Mouse (Mus musculus): ENCODE measurements around the gene Tet3. TPM values are rescaled to one million over a fixed set of nuclear protein-coding genes. Genes with fewer than 3 reads are reported as not detected.

The Tet3 gene
- polyA plus RNA-seq, 1 experiment from 2014 or later: 66.1 TPM

GRCm38 (mm10) chr6:83448911-83449310 lies 10.0 kb downstream of the Tet3 start:
- H3K4me3 ChIP-seq (replicated peaks): no peak overlapping the region
- H3K4me1 ChIP-seq: peaks cover 80% of the 10 kb centered on the region
- H3K9me3 ChIP-seq (replicated peaks): no peaks in the 10 kb centered on the region
- no peaks in the 10 kb centered on the region for H3K27me3 ChIP-seq
- H3K9ac ChIP-seq: no peak overlapping the region
- H3K36me3 ChIP-seq: peaks cover 17% of the 10 kb centered on the region; the same call in 1 of the 2 replicates
- ATAC-seq (ENCODE audit: insufficient number of reproducible peaks, low FRiP score, low TSS enrichment, low read depth): no peak
- WGBS: 74% methylated on average over 4 of the region's 4 CpGs
- H3K27ac ChIP-seq (replicated peaks): no peak overlapping the region
- no peak overlapping the region for H3K4me2 ChIP-seq (replicated peaks)

- H3K9ac ChIP-seq: no peak overlapping the region
- H3K4me1 ChIP-seq: peaks cover 82% of the 10 kb centered on the region
- no peaks in the 10 kb centered on the region for H3K9me3 ChIP-seq (replicated peaks)
- H3K27me3 ChIP-seq: no peaks in the 10 kb centered on the region
- no peak overlapping the region for H3K4me2 ChIP-seq (replicated peaks)
- H3K36me3 ChIP-seq: peaks cover 17% of the 10 kb centered on the region; the same call in 1 of the 2 replicates
- no peak overlapping the region for H3K4me3 ChIP-seq (replicated peaks)
- H3K27ac ChIP-seq (replicated peaks): no peak overlapping the region
- no peak for ATAC-seq (ENCODE audit: insufficient number of reproducible peaks, low FRiP score, low TSS enrichment, low read depth)
- 61% methylated on average over 7 of the region's 7 CpGs for WGBS
Measured at GRCm38 (mm10) chr6:83447031-83447430, 11.9 kb downstream of the Tet3 start.

GRCm38 (mm10) chr6:83445796-83446195 lies 13.1 kb downstream of the Tet3 start:
- no peak overlapping the region for H3K9ac ChIP-seq
- H3K9me3 ChIP-seq (replicated peaks): no peaks in the 10 kb centered on the region
- H3K4me2 ChIP-seq (replicated peaks): no peak overlapping the region
- peaks cover 75% of the 10 kb centered on the region for H3K4me1 ChIP-seq
- 66% methylated on average over 2 of the region's 2 CpGs for WGBS
- peaks cover 17% of the 10 kb centered on the region; the same call in 1 of the 2 replicates for H3K36me3 ChIP-seq
- ATAC-seq (ENCODE audit: insufficient number of reproducible peaks, low FRiP score, low TSS enrichment, low read depth): no peak
- no peak overlapping the region for H3K4me3 ChIP-seq (replicated peaks)
- no peaks in the 10 kb centered on the region for H3K27me3 ChIP-seq
- H3K27ac ChIP-seq (replicated peaks): no peak overlapping the region

- peak overlapping the region; percentile 16 for H3K4me3 ChIP-seq (replicated peaks)
- peak overlapping the region; percentile 95 for H3K27ac ChIP-seq (replicated peaks)
- peak overlapping the region; percentile 77 for H3K4me2 ChIP-seq (replicated peaks)
- H3K36me3 ChIP-seq: peaks cover 9% of the 10 kb centered on the region; the same call in 1 of the 2 replicates
- H3K9ac ChIP-seq: no peak overlapping the region
- H3K4me1 ChIP-seq: peaks cover 81% of the 10 kb centered on the region
- no peaks in the 10 kb centered on the region for H3K27me3 ChIP-seq
- 6% methylated on average over 13 of the region's 13 CpGs for WGBS
- no peaks in the 10 kb centered on the region for H3K9me3 ChIP-seq (replicated peaks)
- ATAC-seq (ENCODE audit: insufficient number of reproducible peaks, low FRiP score, low TSS enrichment, low read depth): peak; percentile 37
Measured at GRCm38 (mm10) chr6:83443441-83444340, 15.2 kb downstream of the Tet3 start.

GRCm38 (mm10) chr6:83442639-83443038 lies 16.2 kb downstream of the Tet3 start:
- H3K27me3 ChIP-seq: no peaks in the 10 kb centered on the region
- peak overlapping the region; percentile 77 for H3K4me2 ChIP-seq (replicated peaks)
- ATAC-seq (ENCODE audit: insufficient number of reproducible peaks, low FRiP score, low TSS enrichment, low read depth): no peak
- 38% methylated on average over 3 of the region's 3 CpGs for WGBS
- H3K9ac ChIP-seq: no peak overlapping the region
- peaks cover 92% of the 10 kb centered on the region for H3K4me1 ChIP-seq
- no peaks in the 10 kb centered on the region for H3K9me3 ChIP-seq (replicated peaks)
- H3K4me3 ChIP-seq (replicated peaks): peak overlapping the region; percentile 79
- peak overlapping the region; percentile 95 for H3K27ac ChIP-seq (replicated peaks)
- peaks cover 3% of the 10 kb centered on the region; the same call in 1 of the 2 replicates for H3K36me3 ChIP-seq

- under 1% methylated on average over 48 of the region's 48 CpGs for WGBS
- Histone ChIP-seq H3K4me1 (peaks cover 84% of the 10 kb centered on the region), H3K9me3 (replicated peaks) (no peaks in the 10 kb centered on the region), H3K9ac (peak overlapping the region; percentile 62), H3K27ac (replicated peaks) (peak overlapping the region; percentile 95), H3K4me3 (replicated peaks) (peak overlapping the region; percentile 79), H3K27me3 (no peaks in the 10 kb centered on the region), H3K4me2 (replicated peaks) (peak overlapping the region; percentile 77), H3K36me3 (peaks cover 3% of the 10 kb centered on the region; the same call in 1 of the 2 replicates)
- ATAC-seq (ENCODE audit: insufficient number of reproducible peaks, low FRiP score, low TSS enrichment, low read depth): peak; percentile 94
Measured at GRCm38 (mm10) chr6:83441259-83442061, 17.4 kb downstream of the Tet3 start.

- WGBS: 2% methylated on average over 26 of the region's 26 CpGs
Measured at GRCm38 (mm10) chr6:83440510-83441258, 18.2 kb downstream of the Tet3 start.

GRCm38 (mm10) chr6:83440197-83440509 lies 18.7 kb downstream of the Tet3 start:
- Histone ChIP-seq H3K9ac (peak overlapping the region; percentile 13; the same call in 1 of the 2 replicates), H3K4me2 (replicated peaks) (peak overlapping the region; percentile 77), H3K36me3 (0 out of 2 replicates have a peak, but pooled peaks cover 8% of the 10 kb centered on the region), H3K4me1 (peaks cover 80% of the 10 kb centered on the region), H3K27ac (replicated peaks) (peak overlapping the region; percentile 95), H3K9me3 (replicated peaks) (no peaks in the 10 kb centered on the region), H3K4me3 (replicated peaks) (peak overlapping the region; percentile 79), H3K27me3 (no peaks in the 10 kb centered on the region)
- no peak for ATAC-seq (ENCODE audit: insufficient number of reproducible peaks, low FRiP score, low TSS enrichment, low read depth)
- 21% methylated on average over 3 of the region's 3 CpGs for WGBS

More at GRCm38 (mm10) chr6:83440510-83441258, 18.2 kb downstream of the Tet3 start:
- Histone ChIP-seq H3K9ac (peak overlapping the region; percentile 62), H3K4me3 (replicated peaks) (peak overlapping the region; percentile 79), H3K27ac (replicated peaks) (peak overlapping the region; percentile 95), H3K36me3 (peaks cover 5% of the 10 kb centered on the region; the same call in 1 of the 2 replicates), H3K4me2 (replicated peaks) (peak overlapping the region; percentile 77), H3K27me3 (no peaks in the 10 kb centered on the region), H3K4me1 (peaks cover 80% of the 10 kb centered on the region), H3K9me3 (replicated peaks) (no peaks in the 10 kb centered on the region)
- peak; percentile 39 for ATAC-seq (ENCODE audit: insufficient number of reproducible peaks, low FRiP score, low TSS enrichment, low read depth)

GRCm38 (mm10) chr6:83439781-83440180 lies 19.1 kb downstream of the Tet3 start:
- H3K36me3 ChIP-seq: 0 out of 2 replicates have a peak, but pooled peaks cover 8% of the 10 kb centered on the region
- H3K9me3 ChIP-seq (replicated peaks): no peaks in the 10 kb centered on the region
- H3K4me3 ChIP-seq (replicated peaks): peak overlapping the region; percentile 79
- WGBS: 45% methylated on average over 5 of the region's 5 CpGs
- peak overlapping the region; percentile 13; the same call in 1 of the 2 replicates for H3K9ac ChIP-seq
- H3K27ac ChIP-seq (replicated peaks): peak overlapping the region; percentile 95; the same call in 1 of the 2 replicates
- H3K4me2 ChIP-seq (replicated peaks): peak overlapping the region; percentile 77
- no peak for ATAC-seq (ENCODE audit: insufficient number of reproducible peaks, low FRiP score, low TSS enrichment, low read depth)
- peaks cover 80% of the 10 kb centered on the region for H3K4me1 ChIP-seq
- H3K27me3 ChIP-seq: no peaks in the 10 kb centered on the region

GRCm38 (mm10) chr6:83439119-83439767 lies 19.6 kb downstream of the Tet3 start:
- peak overlapping the region; percentile 79 for H3K4me3 ChIP-seq (replicated peaks)
- ATAC-seq (ENCODE audit: insufficient number of reproducible peaks, low FRiP score, low TSS enrichment, low read depth): no peak
- peak overlapping the region; percentile 77 for H3K4me2 ChIP-seq (replicated peaks)
- 72% methylated on average over 13 of the region's 13 CpGs for WGBS
- H3K4me1 ChIP-seq: peaks cover 80% of the 10 kb centered on the region
- no peaks in the 10 kb centered on the region for H3K27me3 ChIP-seq
- H3K9me3 ChIP-seq (replicated peaks): no peaks in the 10 kb centered on the region
- 0 out of 2 replicates have a peak, but pooled peaks cover 8% of the 10 kb centered on the region for H3K36me3 ChIP-seq
- H3K9ac ChIP-seq: 0 out of 2 replicates have a peak overlapping the region, but pooled peaks have one; percentile 13
- H3K27ac ChIP-seq (replicated peaks): peak overlapping the region; percentile 95; the same call in 1 of the 2 replicates
